Mouse (Mus musculus): ENCODE data around the gene Kynu. TPM values are rescaled to one million over a fixed set of nuclear protein-coding genes. Genes with fewer than 3 reads are reported as not detected.

Kynu gene
- total and polyA plus RNA-seq, 2 experiments from 2014 or later = not detected

DNA sequence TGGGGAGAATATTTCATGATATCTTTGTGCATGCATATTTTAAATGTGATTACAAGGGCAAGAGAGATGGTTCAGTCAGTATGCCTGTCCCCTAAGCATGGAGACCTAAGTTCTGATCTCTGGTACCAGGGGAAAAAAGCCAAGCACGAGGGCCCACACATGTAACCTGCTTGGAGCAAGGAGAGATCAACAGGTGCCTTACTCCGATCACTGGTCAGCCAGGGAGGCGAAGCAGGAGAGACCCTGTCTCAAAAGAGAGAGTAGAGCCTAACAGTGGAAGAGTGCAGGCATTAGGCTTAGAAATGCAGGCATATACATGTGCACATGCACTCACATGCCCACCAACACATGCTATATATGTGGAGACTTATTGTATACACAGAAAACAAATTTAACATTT, 173.7 kb downstream of the Kynu start:
- no peaks in the 10 kb centered on the region for H3K4me1 ChIP-seq (ENCODE audit: insufficient read depth)
- H3K27me3 ChIP-seq (ENCODE audit: insufficient read depth, low read length) = no peaks in the 10 kb centered on the region
- no peaks in the 10 kb centered on the region for H3K36me3 ChIP-seq (ENCODE audit: insufficient read depth)
- H3K9me3 ChIP-seq (ENCODE audit: low read length) = no peaks in the 10 kb centered on the region
- no peak for TF ChIP-seq CTCF (IDR thresholded peaks at IDR 0.05; ENCODE audit: low read depth)
- no peak for ATAC-seq
- no peak overlapping the region for H3K4me2 ChIP-seq (ENCODE audit: low read depth)
- DNase-seq = no peak
- H3K9ac ChIP-seq = no peak overlapping the region
- H3K27ac ChIP-seq (ENCODE audit: low read depth, low read length) = no peak overlapping the region
- no peak overlapping the region for H3K4me3 ChIP-seq (ENCODE audit: low read depth, low read length)
- 96% methylated on average over 3 of the region's 3 CpGs for WGBS

Other genes starting within 250 kb of the Kynu start
- gene Arhgap15, start 193.5 kb downstream of the Kynu start, total RNA-seq (2014; rRNA removed) = 2.0 TPM in 2 replicates
- gene Arhgap15, start 193.5 kb downstream of the Kynu start, polyA plus RNA-seq (2015; fragmentation: Nextera tagmentation; extraction: Ambion mirVana) = 1.2 and 1.5 TPM in 2 replicates